Mouse (Mus musculus): Measurements from ENCODE around the gene Wdfy4.
A peak's percentile ranks its signal among the peaks of the same experiment; 100 is the strongest.

Wdfy4 gene

GRCm38 (mm10) chr14:33185068-33185800 lies at the start of gene Wdfy4:
Gene Wdfy4 (minus strand): TSS chr14:33185508.
- ATAC-seq (ENCODE audit: low TSS enrichment), result no peak

- no peak; the same call in 1 of the 2 replicates for ATAC-seq (ENCODE audit: low TSS enrichment)
Measured at GRCm38 (mm10) chr14:33232048-33232447, 46.7 kb upstream of the Wdfy4 start.

- ATAC-seq (ENCODE audit: low TSS enrichment), result no peak
Measured at GRCm38 (mm10) chr14:33231311-33231710, 46.0 kb upstream of the Wdfy4 start.

- no peak for ATAC-seq (ENCODE audit: low TSS enrichment)
Measured at GRCm38 (mm10) chr14:33230672-33231071, 45.4 kb upstream of the Wdfy4 start.

GRCm38 (mm10) chr14:33225235-33225634 lies 39.9 kb upstream of the Wdfy4 start:
- ATAC-seq (ENCODE audit: low TSS enrichment), result no peak

GRCm38 (mm10) chr14:33216343-33217208 lies 31.3 kb upstream of the Wdfy4 start:
- peak; percentile 50 for ATAC-seq (ENCODE audit: low TSS enrichment)

GRCm38 (mm10) chr14:33215163-33215562 lies 29.9 kb upstream of the Wdfy4 start:
- no peak for ATAC-seq (ENCODE audit: low TSS enrichment)

- ATAC-seq (ENCODE audit: low TSS enrichment), result peak; percentile 10; the same call in 1 of the 2 replicates
Measured at GRCm38 (mm10) chr14:33214767-33215128, 29.4 kb upstream of the Wdfy4 start.

GRCm38 (mm10) chr14:33213823-33214766 lies 28.8 kb upstream of the Wdfy4 start, which contains the start of gene Arhgap22:
Gene Arhgap22 (plus strand): TSS chr14:33214026.
- peak; percentile 81 for ATAC-seq (ENCODE audit: low TSS enrichment)

- ATAC-seq (ENCODE audit: low TSS enrichment), result no peak
Measured at GRCm38 (mm10) chr14:33212958-33213309, 27.6 kb upstream of the Wdfy4 start.

GRCm38 (mm10) chr14:33212271-33212957 lies 27.1 kb upstream of the Wdfy4 start:
- no peak for ATAC-seq (ENCODE audit: low TSS enrichment)

GRCm38 (mm10) chr14:33210806-33211205 lies 25.5 kb upstream of the Wdfy4 start:
- no peak for ATAC-seq (ENCODE audit: low TSS enrichment)

- ATAC-seq (ENCODE audit: low TSS enrichment), result no peak
Measured at GRCm38 (mm10) chr14:33208331-33208730, 23.0 kb upstream of the Wdfy4 start.

- ATAC-seq (ENCODE audit: low TSS enrichment), result no peak
Measured at GRCm38 (mm10) chr14:33207011-33207410, 21.7 kb upstream of the Wdfy4 start.

GRCm38 (mm10) chr14:33205280-33205965 lies 20.1 kb upstream of the Wdfy4 start:
- ATAC-seq (ENCODE audit: low TSS enrichment), result peak; percentile 65; the same call in 1 of the 2 replicates

- ATAC-seq (ENCODE audit: low TSS enrichment), result 0 out of 2 replicates have a peak, but pooled peaks have one; percentile 23
Measured at GRCm38 (mm10) chr14:33203777-33204176, 18.5 kb upstream of the Wdfy4 start.

- ATAC-seq (ENCODE audit: low TSS enrichment), result no peak
Measured at GRCm38 (mm10) chr14:33202885-33203284, 17.6 kb upstream of the Wdfy4 start.

- ATAC-seq (ENCODE audit: low TSS enrichment), result no peak
Measured at GRCm38 (mm10) chr14:33202161-33202560, 16.9 kb upstream of the Wdfy4 start.

GRCm38 (mm10) chr14:33194241-33194640 lies 8.9 kb upstream of the Wdfy4 start:
- ATAC-seq (ENCODE audit: low TSS enrichment), result no peak

- no peak for ATAC-seq (ENCODE audit: low TSS enrichment)
Measured at GRCm38 (mm10) chr14:33193762-33194161, 8.5 kb upstream of the Wdfy4 start.
